In the genomic region with DNA sequence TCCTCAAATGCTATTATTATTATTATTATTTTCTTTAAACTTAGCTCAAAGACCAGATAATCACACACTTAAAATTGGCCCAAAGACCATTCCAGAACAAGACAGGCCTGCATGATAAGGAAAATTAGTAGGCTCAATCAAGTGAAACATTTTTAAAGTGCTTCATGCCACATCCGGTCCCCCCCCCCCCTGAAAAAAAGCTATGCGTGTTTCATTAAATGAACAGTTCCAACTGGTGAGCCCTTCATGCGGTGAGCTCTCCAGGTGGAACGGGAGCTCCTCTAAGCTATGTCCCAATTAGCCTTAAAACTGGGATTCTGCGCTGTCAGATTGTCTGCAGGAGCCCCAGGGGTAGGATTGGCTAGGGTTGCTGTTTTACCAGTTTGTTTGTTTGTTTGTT, we compare ENCODE assay signal across 9 mouse cellular contexts. TPM values are rescaled to one million over a fixed set of nuclear protein-coding genes. Genes with fewer than 3 reads are reported as not detected.
DNase-seq lines count a peak whose midpoint lies in the region; ATAC-seq lines count a peak whose summit lies in the region.
"Had no signal": no experiment of that assay in that cellular context is flagged by ENCODE, and none has a peak within 500 bp of the region (broad histone marks: within the 10 kb centered on the region; RNA-seq: fewer than 3 reads in every experiment).

No protein-coding gene starts in this region.

- peak overlapping the region; percentile 52; the same call in 1 of the 2 replicates for H3K4me3 ChIP-seq in liver, embryonic 11.5 days (ENCODE audit: low read depth, low read length)
- no peak overlapping the region for H3K4me3 ChIP-seq in forebrain, embryonic 13.5 days
- no peak overlapping the region for H3K4me3 ChIP-seq in limb, embryonic 11.5 days (ENCODE audit: low read depth, low read length)
- H3K4me3 ChIP-seq in neural tube, embryonic 13.5 days: no peak overlapping the region

- H3K27me3 ChIP-seq in liver, embryonic 11.5 days (replicated peaks; ENCODE audit: control insufficient read depth, insufficient read depth, low read length): no peaks in the 10 kb centered on the region; the same call in 1 of the 2 replicates
- H3K27me3 ChIP-seq in forebrain, embryonic 13.5 days: peaks cover 4% of the 10 kb centered on the region; the same call in 1 of the 2 replicates
- no peaks in the 10 kb centered on the region for H3K27me3 ChIP-seq in limb, embryonic 11.5 days (ENCODE audit: control insufficient read depth, insufficient read depth, low read length)
- peaks cover 12% of the 10 kb centered on the region for H3K27me3 ChIP-seq in neural tube, embryonic 13.5 days

- H3K4me1 ChIP-seq in liver, embryonic 11.5 days (replicated peaks; ENCODE audit: control insufficient read depth, insufficient read depth, low read length): peaks cover 20% of the 10 kb centered on the region
- H3K4me1 ChIP-seq in forebrain, embryonic 13.5 days: peaks cover 8% of the 10 kb centered on the region
- peaks cover 8% of the 10 kb centered on the region; the same call in 1 of the 2 replicates for H3K4me1 ChIP-seq in limb, embryonic 11.5 days (ENCODE audit: control insufficient read depth, insufficient read depth, low read length)
- H3K4me1 ChIP-seq in neural tube, embryonic 13.5 days (replicated peaks): peaks cover 21% of the 10 kb centered on the region

- H3K36me3 ChIP-seq in liver, embryonic 11.5 days (ENCODE audit: control insufficient read depth, insufficient read depth, low read length): no peaks in the 10 kb centered on the region
- H3K36me3 ChIP-seq in forebrain, embryonic 13.5 days (ENCODE audit: poor library complexity, severe bottlenecking): no peaks in the 10 kb centered on the region
- no peaks in the 10 kb centered on the region for H3K36me3 ChIP-seq in limb, embryonic 11.5 days (ENCODE audit: control insufficient read depth, insufficient read depth, low read length)
- H3K36me3 ChIP-seq in neural tube, embryonic 13.5 days: no peaks in the 10 kb centered on the region

- DNase-seq in liver, embryonic 11.5 days (ENCODE audit: low spot score): no peak
- DNase-seq in liver: no peak
- no peak for DNase-seq in limb, embryonic 11.5 days (ENCODE audit: low spot score)
- DNase-seq in adrenal gland, postnatal 36 days: no peak
- no peak for DNase-seq in left cerebral cortex, postnatal 10 days (ENCODE audit: extremely low spot score in 1 of 2, low spot score in 2 of 2)
- no peak for DNase-seq in thymus, postnatal 0 days (ENCODE audit: low spot score)
- DNase-seq: cerebellum, adult 9-11 months had no signal

- no peak overlapping the region for H3K9ac ChIP-seq in liver, embryonic 11.5 days (ENCODE audit: low read depth, low read length)
- H3K9ac ChIP-seq in forebrain, embryonic 13.5 days: no peak overlapping the region
- H3K9ac ChIP-seq in limb, embryonic 11.5 days (ENCODE audit: low read length): no peak overlapping the region
- no peak overlapping the region for H3K9ac ChIP-seq in neural tube, embryonic 13.5 days

- H3K9me3 ChIP-seq in liver, embryonic 11.5 days (ENCODE audit: control insufficient read depth, low read length): no peaks in the 10 kb centered on the region
- H3K9me3 ChIP-seq in forebrain, embryonic 13.5 days (replicated peaks): no peaks in the 10 kb centered on the region
- H3K9me3 ChIP-seq in limb, embryonic 11.5 days (ENCODE audit: control insufficient read depth, low read length): no peaks in the 10 kb centered on the region
- H3K9me3 ChIP-seq in neural tube, embryonic 13.5 days: no peaks in the 10 kb centered on the region

- H3K27ac ChIP-seq in liver, embryonic 11.5 days (ENCODE audit: low read depth, low read length): no peak overlapping the region
- H3K27ac ChIP-seq in forebrain, embryonic 13.5 days: no peak overlapping the region
- H3K27ac ChIP-seq in limb, embryonic 11.5 days (replicated peaks; ENCODE audit: low read depth, low read length): no peak overlapping the region
- no peak overlapping the region for H3K27ac ChIP-seq in neural tube, embryonic 13.5 days (replicated peaks)

- H3K4me2 ChIP-seq in liver, embryonic 11.5 days: peak overlapping the region; percentile 76
- peak overlapping the region; percentile 86 for H3K4me2 ChIP-seq in forebrain, embryonic 13.5 days
- peak overlapping the region; percentile 92; the same call in 1 of the 2 replicates for H3K4me2 ChIP-seq in limb, embryonic 11.5 days (ENCODE audit: low read depth, severe bottlenecking)
- peak overlapping the region; percentile 94 for H3K4me2 ChIP-seq in neural tube, embryonic 13.5 days

- ATAC-seq in liver, embryonic 11.5 days (replicated peaks; ENCODE audit: low FRiP score): no peak
- ATAC-seq in forebrain, embryonic 13.5 days: no peak
- no peak for ATAC-seq in limb, embryonic 11.5 days (ENCODE audit: insufficient number of reproducible peaks, low FRiP score, low TSS enrichment, low read depth)
- no peak for ATAC-seq in neural tube, embryonic 13.5 days (ENCODE audit: low read depth)

- 76% methylated on average over 5 of the region's 5 CpGs for WGBS in liver, embryonic 11.5 days
- WGBS in forebrain, embryonic 13.5 days: 75% methylated on average over 5 of the region's 5 CpGs
- WGBS in limb, embryonic 11.5 days: 68% methylated on average over 5 of the region's 5 CpGs
- 79% methylated on average over 5 of the region's 5 CpGs for WGBS in neural tube, embryonic 13.5 days

- intact Hi-C loops in left cerebral cortex, postnatal 10 days (cut with DNase I): no loop called here

RNA-seq across cellular contexts. Expression of gene Gm42791, which starts 21.3 kb away (rescaled TPM):
- polyA plus RNA-seq in liver, embryonic 11.5 days (2014; fragmentation: Nextera tagmentation; extraction: Ambion mirVana): not detected in 2 replicates
- 3.5 and 10.1 TPM in 2 replicates for polyA plus RNA-seq in forebrain, embryonic 13.5 days (2015; fragmentation: Nextera tagmentation; extraction: Ambion mirVana)
- polyA plus RNA-seq in limb, embryonic 11.5 days (2014; fragmentation: Nextera tagmentation; extraction: Ambion mirVana): 1.9 TPM in 1 of 2 replicates, not detected in the other
- 0.74 and 4.3 TPM in 2 replicates for polyA plus RNA-seq in neural tube, embryonic 13.5 days (2015; fragmentation: Nextera tagmentation; extraction: Ambion mirVana)
- 1 to 10 TPM; 4.2 to 5.7 TPM for total RNA-seq in adrenal gland, postnatal 36 days (2021)
- 10 to 100 TPM in 1 of 2 experiments, 1 to 10 TPM in 1; 6.0 to 18.1 TPM for total RNA-seq in left cerebral cortex, postnatal 10 days (2021)
- polyA plus RNA-seq in thymus, postnatal 0 days (2015; fragmentation: Nextera tagmentation; extraction: Ambion mirVana): 0.79 TPM in 1 of 2 replicates, not detected in the other
